Mouse (Mus musculus): ENCODE results near the gene Dctn1. TPM values are rescaled to one million over a fixed set of nuclear protein-coding genes. Genes with fewer than 3 reads are reported as not detected.

Gene Dctn1
- 90.3 and 91.9 TPM in 2 replicates for polyA plus RNA-seq (2015; fragmentation: Nextera tagmentation; extraction: Ambion mirVana)

- Histone ChIP-seq H3K27me3 (peaks cover 20% of the 10 kb centered on the region), H3K4me3 (peak within 1 kb of the TSS; percentile 87), H3K4me1 (peaks cover 46% of the 10 kb centered on the region), H3K36me3 (no peaks in the 10 kb centered on the region), H3K9me3 (no peaks in the 10 kb centered on the region), H3K4me2 (peak within 1 kb of the TSS; percentile 65), H3K9ac (peak within 1 kb of the TSS; percentile 89), H3K27ac (peak within 1 kb of the TSS; percentile 86)
- ATAC-seq (ENCODE audit: insufficient number of reproducible peaks, low FRiP score, low TSS enrichment, low read depth) = peak; percentile 86
- under 1% methylated on average over 52 of the region's 58 CpGs for WGBS
Observed at GRCm38 (mm10) chr6:83165607-83166242, at the start of gene Dctn1. Dctn1 (plus strand) TSS chr6:83165920.

- H3K4me1 ChIP-seq = peaks cover 43% of the 10 kb centered on the region
- ATAC-seq (ENCODE audit: insufficient number of reproducible peaks, low FRiP score, low TSS enrichment, low read depth) = no peak
- 74% methylated on average over 11 of the region's 11 CpGs for WGBS
- peak overlapping the region; percentile 96 for H3K4me3 ChIP-seq
- H3K36me3 ChIP-seq = peaks cover 30% of the 10 kb centered on the region
- peak overlapping the region; percentile 91 for H3K9ac ChIP-seq
- no peaks in the 10 kb centered on the region for H3K9me3 ChIP-seq
- H3K4me2 ChIP-seq = peak overlapping the region; percentile 70
- H3K27ac ChIP-seq = 0 out of 2 replicates have a peak overlapping the region, but pooled peaks have one; percentile 89
- H3K27me3 ChIP-seq = no peaks in the 10 kb centered on the region
Observed at GRCm38 (mm10) chr6:83116373-83117164, 49.2 kb upstream of the Dctn1 start.

GRCm38 (mm10) chr6:83117165-83117438, 48.6 kb upstream of the Dctn1 start:
- ATAC-seq (ENCODE audit: insufficient number of reproducible peaks, low FRiP score, low TSS enrichment, low read depth) = no peak

GRCm38 (mm10) chr6:83117616-83118015, 48.1 kb upstream of the Dctn1 start:
- no peak overlapping the region for H3K27ac ChIP-seq
- no peaks in the 10 kb centered on the region for H3K9me3 ChIP-seq
- H3K9ac ChIP-seq = no peak overlapping the region
- no peak overlapping the region for H3K4me3 ChIP-seq
- no peak for ATAC-seq (ENCODE audit: insufficient number of reproducible peaks, low FRiP score, low TSS enrichment, low read depth)
- no peaks in the 10 kb centered on the region for H3K27me3 ChIP-seq
- H3K4me2 ChIP-seq = no peak overlapping the region
- peaks cover 30% of the 10 kb centered on the region for H3K36me3 ChIP-seq
- WGBS = 86% methylated on average over 13 of the region's 13 CpGs
- H3K4me1 ChIP-seq = peaks cover 53% of the 10 kb centered on the region

More at GRCm38 (mm10) chr6:83117165-83117438, 48.6 kb upstream of the Dctn1 start:
- Histone ChIP-seq H3K27me3 (no peaks in the 10 kb centered on the region), H3K4me1 (peaks cover 48% of the 10 kb centered on the region), H3K9ac (no peak overlapping the region), H3K27ac (no peak overlapping the region), H3K9me3 (no peaks in the 10 kb centered on the region), H3K4me2 (peak overlapping the region; percentile 70; the same call in 1 of the 2 replicates), H3K36me3 (peaks cover 30% of the 10 kb centered on the region), H3K4me3 (peak overlapping the region; percentile 96; the same call in 1 of the 2 replicates)
- WGBS = 79% methylated on average over 4 of the region's 4 CpGs

GRCm38 (mm10) chr6:83118369-83118768, 47.4 kb upstream of the Dctn1 start:
- no peak overlapping the region for H3K4me3 ChIP-seq
- H3K4me2 ChIP-seq = no peak overlapping the region
- peaks cover 30% of the 10 kb centered on the region for H3K36me3 ChIP-seq
- H3K4me1 ChIP-seq = peaks cover 59% of the 10 kb centered on the region
- H3K9me3 ChIP-seq = no peaks in the 10 kb centered on the region
- WGBS = 85% methylated on average over 11 of the region's 11 CpGs
- ATAC-seq (ENCODE audit: insufficient number of reproducible peaks, low FRiP score, low TSS enrichment, low read depth) = no peak
- H3K27ac ChIP-seq = no peak overlapping the region
- H3K27me3 ChIP-seq = no peaks in the 10 kb centered on the region
- H3K9ac ChIP-seq = no peak overlapping the region

- peaks cover 30% of the 10 kb centered on the region for H3K36me3 ChIP-seq
- no peak overlapping the region for H3K4me2 ChIP-seq
- no peak overlapping the region for H3K27ac ChIP-seq
- no peaks in the 10 kb centered on the region for H3K27me3 ChIP-seq
- 81% methylated on average over 14 of the region's 14 CpGs for WGBS
- H3K9ac ChIP-seq = no peak overlapping the region
- no peaks in the 10 kb centered on the region for H3K9me3 ChIP-seq
- no peak overlapping the region for H3K4me3 ChIP-seq
- H3K4me1 ChIP-seq = peaks cover 65% of the 10 kb centered on the region
- no peak for ATAC-seq (ENCODE audit: insufficient number of reproducible peaks, low FRiP score, low TSS enrichment, low read depth)
Observed at GRCm38 (mm10) chr6:83118825-83119733, 46.6 kb upstream of the Dctn1 start.

GRCm38 (mm10) chr6:83119734-83120051, 46.0 kb upstream of the Dctn1 start:
- H3K9ac ChIP-seq = no peak overlapping the region
- H3K4me2 ChIP-seq = no peak overlapping the region
- H3K4me3 ChIP-seq = peak overlapping the region; percentile 79; the same call in 1 of the 2 replicates
- no peaks in the 10 kb centered on the region for H3K9me3 ChIP-seq
- no peak overlapping the region for H3K27ac ChIP-seq
- peaks cover 30% of the 10 kb centered on the region for H3K36me3 ChIP-seq
- H3K27me3 ChIP-seq = no peaks in the 10 kb centered on the region
- H3K4me1 ChIP-seq = peaks cover 67% of the 10 kb centered on the region
- no peak for ATAC-seq (ENCODE audit: insufficient number of reproducible peaks, low FRiP score, low TSS enrichment, low read depth)
- 73% methylated on average over 7 of the region's 7 CpGs for WGBS

- Histone ChIP-seq H3K27ac (peak within 1 kb of the TSS; percentile 98), H3K4me2 (peak within 1 kb of the TSS; percentile 92), H3K9me3 (no peaks in the 10 kb centered on the region), H3K36me3 (peaks cover 30% of the 10 kb centered on the region), H3K4me3 (peak within 1 kb of the TSS; percentile 79), H3K27me3 (no peaks in the 10 kb centered on the region), H3K4me1 (peaks cover 66% of the 10 kb centered on the region), H3K9ac (peak within 1 kb of the TSS; percentile 83)
- under 1% methylated on average over 38 of the region's 38 CpGs for WGBS
- ATAC-seq (ENCODE audit: insufficient number of reproducible peaks, low FRiP score, low TSS enrichment, low read depth) = peak; percentile 96
Observed at GRCm38 (mm10) chr6:83120930-83121862, 44.5 kb upstream of the Dctn1 start, which contains the start of gene Wbp1. Wbp1 (minus strand) TSS chr6:83121559.

- ATAC-seq (ENCODE audit: insufficient number of reproducible peaks, low FRiP score, low TSS enrichment, low read depth) = no peak
- WGBS = 1% methylated on average over 46 of the region's 52 CpGs
- peak overlapping the region; percentile 79 for H3K4me3 ChIP-seq
- no peaks in the 10 kb centered on the region for H3K9me3 ChIP-seq
- H3K27ac ChIP-seq = peak overlapping the region; percentile 98
- peaks cover 57% of the 10 kb centered on the region for H3K4me1 ChIP-seq
- peaks cover 26% of the 10 kb centered on the region for H3K36me3 ChIP-seq
- no peaks in the 10 kb centered on the region for H3K27me3 ChIP-seq
- peak overlapping the region; percentile 92 for H3K4me2 ChIP-seq
- peak overlapping the region; percentile 83 for H3K9ac ChIP-seq
Observed at GRCm38 (mm10) chr6:83121863-83122710, 43.6 kb upstream of the Dctn1 start.

- Histone ChIP-seq H3K36me3 (peaks cover 17% of the 10 kb centered on the region), H3K4me3 (peak overlapping the region; percentile 79; the same call in 1 of the 2 replicates), H3K9ac (no peak overlapping the region), H3K27me3 (no peaks in the 10 kb centered on the region), H3K9me3 (no peaks in the 10 kb centered on the region), H3K4me2 (peak overlapping the region; percentile 92), H3K27ac (peak overlapping the region; percentile 98; the same call in 1 of the 2 replicates), H3K4me1 (peaks cover 52% of the 10 kb centered on the region)
- 73% methylated on average over 5 of the region's 5 CpGs for WGBS
- no peak for ATAC-seq (ENCODE audit: insufficient number of reproducible peaks, low FRiP score, low TSS enrichment, low read depth)
Observed at GRCm38 (mm10) chr6:83122961-83123360, 42.8 kb upstream of the Dctn1 start.
